Mouse (Mus musculus) spleen, adult 10 weeks (tissue): ENCODE measurements around the gene Itch. TPM values are rescaled to one million over a fixed set of nuclear protein-coding genes. Genes with fewer than 3 reads are reported as not detected.

Experiments
- polyA plus RNA-seq: library from polyadenylated mRNA; stranded (reverse); fragments of 350-450 nt; fragmentation: Illumina TruSeq; extraction: RNeasy Lipid Tissue Mini Kit (QIAGEN cat#74804); gene quantifications from one replicate; pipeline ENCODE4 v1.2.3, GENCODE M21; 2015; ENCODE audit warnings: low replicate concordance; ENCODE audit not compliant: insufficient read depth

Gene Itch
- polyA plus RNA-seq: 85.2 TPM

GRCm38 (mm10) chr2:155133011-155133976, at the start of gene Itch:
Itch (plus strand) TSS chr2:155133509.

GRCm38 (mm10) chr2:155236362-155236992, 103.2 kb downstream of the Itch start, which contains the start of gene Dynlrb1:
Dynlrb1 (plus strand) TSS chr2:155236533.

GRCm38 (mm10) chr2:155276195-155276594, 142.9 kb downstream of the Itch start, which contains the start of gene Map1lc3a:
Map1lc3a (plus strand) TSS chr2:155276297.

Other genes starting within 250 kb of the Itch start
- 125 TPM for gene Eif2s2, start 240.6 kb upstream of the Itch start, polyA plus RNA-seq
- gene Gm14226, start 115.2 kb upstream of the Itch start, polyA plus RNA-seq: 16.0 TPM
- 32.6 TPM for gene Ahcy, start 59.0 kb upstream of the Itch start, polyA plus RNA-seq
- gene Dynlrb1, start 103.0 kb downstream of the Itch start, polyA plus RNA-seq: 159 TPM
- gene Map1lc3a, start 142.8 kb downstream of the Itch start, polyA plus RNA-seq: 7.4 TPM
- 35.8 TPM for gene Pigu, start 223.9 kb downstream of the Itch start, polyA plus RNA-seq
- gene Trp53inp2, start 247.6 kb downstream of the Itch start, polyA plus RNA-seq: 21.6 TPM